26 mouse cellular contexts compared by ENCODE assay signal in genomic region chr5:125223961-125224360, GRCm38 (mm10).
"Had no signal": no experiment of that assay in that cellular context is flagged by ENCODE, and none has a peak within 500 bp of the region (broad histone marks: within the 10 kb centered on the region; RNA-seq: fewer than 3 reads in every experiment).

No protein-coding gene starts in this region.

- H3K27me3 ChIP-seq: heart, embryonic 13.5 days; heart, embryonic 15.5 days; hindbrain, embryonic 12.5 days; hindbrain, embryonic 15.5 days; kidney, embryonic 15.5 days; limb, embryonic 13.5 days; limb, embryonic 15.5 days had no signal

- H3K9ac ChIP-seq: heart, embryonic 13.5 days; heart, embryonic 15.5 days; hindbrain, embryonic 12.5 days; hindbrain, embryonic 15.5 days; kidney, embryonic 15.5 days; limb, embryonic 13.5 days; limb, embryonic 15.5 days; liver, embryonic 12.5 days; liver, embryonic 14.5 days had no signal

- H3K27ac ChIP-seq: heart, adult 2 months; heart, embryonic 13.5 days; heart, embryonic 15.5 days; hindbrain, embryonic 12.5 days; hindbrain, embryonic 15.5 days; hindbrain, postnatal 0 days; kidney, embryonic 15.5 days; kidney, postnatal 0 days; left cerebral cortex, adult 2 months; limb, embryonic 13.5 days; limb, embryonic 15.5 days; liver, embryonic 12.5 days; liver, embryonic 14.5 days had no signal

- H3K36me3 ChIP-seq: heart, embryonic 13.5 days; heart, embryonic 15.5 days; hindbrain, embryonic 12.5 days; hindbrain, embryonic 15.5 days; kidney, embryonic 15.5 days; limb, embryonic 13.5 days; limb, embryonic 15.5 days; liver, embryonic 12.5 days had no signal

- H3K4me3 ChIP-seq: heart, adult 2 months; heart, embryonic 13.5 days; heart, embryonic 15.5 days; hindbrain, embryonic 12.5 days; hindbrain, embryonic 15.5 days; kidney, embryonic 15.5 days; left cerebral cortex, adult 2 months; limb, embryonic 13.5 days; limb, embryonic 15.5 days; liver, embryonic 12.5 days had no signal

- H3K9me3 ChIP-seq: hindbrain, embryonic 15.5 days; kidney, embryonic 15.5 days; limb, embryonic 15.5 days; liver, embryonic 12.5 days had no signal

- ATAC-seq: hindbrain, postnatal 0 days; intestine, embryonic 16.5 days; liver, embryonic 12.5 days had no signal

- H3K4me2 ChIP-seq: heart, embryonic 11.5 days; heart, embryonic 13.5 days; heart, embryonic 15.5 days; hindbrain, embryonic 12.5 days; hindbrain, embryonic 15.5 days; kidney, embryonic 15.5 days; limb, embryonic 13.5 days; limb, embryonic 15.5 days; liver, embryonic 12.5 days had no signal

- DNase-seq: gastrocnemius, postnatal 14 days; gastrocnemius, postnatal 36 days; heart, adult 11 months; heart, adult 2 months; heart, postnatal 14 days; heart, postnatal 36 days; kidney, adult 11 months; kidney, adult 2 months; kidney, adult 9 months; kidney, postnatal 14 days; kidney, postnatal 36 days; layer of hippocampus, adult 9-11 months had no signal
